Mouse (Mus musculus) B cell, adult 62 days (primary cell): Measurements from ENCODE around the gene Pilrb2. TPM values are rescaled to one million over a fixed set of nuclear protein-coding genes. Genes with fewer than 3 reads are reported as not detected.

Experiments used
- total RNA-seq: library from RNA; stranded (reverse); gene quantifications from 4 replicates; pipeline ENCODE4 v1.2.4, GENCODE M21; 2023

Gene Pilrb2
- 0.81 to 2.7 TPM in 2 of 4 replicates, not detected in the others for total RNA-seq

DNA sequence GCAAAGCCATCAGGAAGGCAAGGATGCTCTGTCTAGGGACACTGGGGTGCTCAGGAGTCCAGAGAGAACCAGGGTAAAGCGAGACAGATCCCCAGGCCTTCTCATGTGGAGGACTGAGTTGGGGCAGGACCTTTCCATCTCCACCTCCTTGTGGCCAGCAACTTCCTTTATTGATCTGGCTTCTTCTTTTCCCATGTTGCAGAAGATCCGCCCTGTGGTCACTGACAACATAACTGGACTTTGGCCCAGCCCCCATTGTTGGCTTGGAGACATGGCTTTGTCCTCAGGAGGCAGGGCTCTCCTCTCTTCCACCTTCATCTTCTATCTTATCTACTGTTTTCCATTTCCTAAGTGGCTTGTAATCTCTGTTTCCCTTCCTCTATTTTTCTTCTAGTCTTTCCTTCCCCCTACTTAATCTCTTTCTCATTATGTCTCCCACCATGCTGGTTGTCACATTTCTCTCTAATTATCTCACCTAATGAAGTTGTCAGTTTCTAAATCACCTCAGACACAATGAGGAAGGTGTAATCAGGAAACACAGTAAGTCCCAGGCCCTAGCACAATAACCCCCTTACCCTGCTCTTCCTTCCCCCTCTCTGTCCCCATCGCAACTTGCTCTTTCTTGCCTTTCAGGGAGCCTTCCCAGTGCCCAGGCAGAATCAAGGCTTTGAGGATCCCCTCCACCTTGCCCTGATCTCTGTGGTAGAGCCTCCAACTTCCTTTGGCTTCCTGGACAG is at the start of gene Pilrb2:
Pilrb2 (minus strand) TSS at position 172 of the 737 bp plus-strand sequence.

DNA sequence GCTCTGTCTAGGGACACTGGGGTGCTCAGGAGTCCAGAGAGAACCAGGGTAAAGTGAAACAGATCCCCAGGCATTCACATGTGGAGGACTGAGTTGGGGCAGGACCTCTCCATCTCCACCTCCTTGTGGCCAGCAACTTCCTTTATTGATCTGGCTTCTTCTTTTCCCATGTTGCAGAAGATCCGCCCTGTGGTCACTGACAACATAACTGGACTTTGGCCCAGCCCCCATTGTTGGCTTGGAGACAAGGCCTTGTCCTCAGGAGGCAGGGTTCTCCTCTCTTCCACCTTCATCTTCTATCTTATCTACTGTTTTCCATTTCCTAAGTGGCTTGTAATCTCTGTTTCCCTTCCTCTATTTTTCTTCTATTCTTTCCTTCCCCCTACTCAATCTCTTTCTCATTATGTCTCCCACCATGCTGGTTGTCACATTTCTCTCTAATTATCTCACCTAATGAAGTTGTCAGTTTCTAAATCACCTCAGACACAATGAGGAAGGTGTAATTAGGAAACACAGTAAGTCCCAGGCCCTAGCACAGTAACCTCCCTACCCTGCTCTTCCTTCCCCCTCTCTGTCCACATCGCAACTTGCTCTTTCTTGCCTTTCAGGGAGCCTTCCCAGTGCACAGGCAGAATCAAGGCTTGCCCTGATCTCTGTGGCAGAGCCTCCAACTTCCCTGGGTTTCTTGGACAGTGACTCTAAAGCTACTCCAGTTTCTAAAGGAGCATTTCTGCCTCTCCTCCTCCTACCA is 13.5 kb downstream of the Pilrb2 start, which contains the start of gene Pilrb1:
Pilrb1 (minus strand) TSS at position 147 of the 751 bp plus-strand sequence.

DNA sequence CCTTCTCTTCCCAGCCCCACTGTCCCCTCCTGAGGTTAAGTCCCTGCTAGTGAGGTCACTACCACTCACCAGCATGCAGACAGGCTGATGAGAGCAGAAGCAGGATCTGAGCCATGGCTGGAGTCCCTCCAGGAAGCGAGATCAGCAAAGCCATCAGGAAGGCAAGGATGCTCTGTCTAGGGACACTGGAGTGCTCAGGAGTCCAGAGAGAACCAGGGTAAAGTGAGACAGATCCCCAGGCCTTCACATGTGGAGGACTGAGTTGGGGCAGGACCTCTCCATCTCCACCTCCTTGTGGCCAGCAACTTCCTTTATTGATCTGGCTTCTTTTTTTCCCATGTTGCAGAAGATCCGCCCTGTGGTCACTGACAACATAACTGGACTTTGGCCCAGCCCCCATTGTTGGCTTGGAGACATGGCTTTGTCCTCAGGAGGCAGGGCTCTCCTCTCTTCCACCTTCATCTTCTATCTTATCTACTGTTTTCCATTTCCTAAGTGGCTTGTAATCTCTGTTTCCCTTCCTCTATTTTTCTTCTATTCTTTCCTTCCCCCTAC is 35.6 kb downstream of the Pilrb2 start, which contains the start of gene Pilra:
Pilra (minus strand) TSS at position 316 of the 555 bp plus-strand sequence.

Other genes starting within 250 kb of the Pilrb2 start
- 0.35 to 1.1 TPM (median 0.51 TPM) in 4 replicates for gene Fbxo24, start 242.8 kb downstream of the Pilrb2 start, total RNA-seq
- gene Lrch4, start 242.7 kb downstream of the Pilrb2 start, total RNA-seq, result 194 to 213 TPM (median 205 TPM) in 4 replicates
- gene Gm20605, start 242.6 kb downstream of the Pilrb2 start, total RNA-seq, result 60.1 to 69.9 TPM (median 63.7 TPM) in 4 replicates
- 70.9 to 87.6 TPM (median 79.5 TPM) in 4 replicates for gene Sap25, start 230.5 kb downstream of the Pilrb2 start, total RNA-seq
- gene Irs3, start 226.1 kb downstream of the Pilrb2 start, total RNA-seq, result not detected in 4 replicates
- 15.2 to 20.8 TPM (median 18.0 TPM) in 4 replicates for gene Agfg2, start 187.1 kb downstream of the Pilrb2 start, total RNA-seq
- 0.24 to 0.75 TPM (median 0.55 TPM) in 4 replicates for gene Nyap1, start 130.2 kb downstream of the Pilrb2 start, total RNA-seq
- 195 to 220 TPM (median 202 TPM) in 4 replicates for gene Tsc22d4, start 126.1 kb downstream of the Pilrb2 start, total RNA-seq
- gene Ppp1r35, start 93.0 kb downstream of the Pilrb2 start, total RNA-seq, result 19.5 to 26.0 TPM (median 22.4 TPM) in 4 replicates
- gene Mepce, start 84.2 kb downstream of the Pilrb2 start, total RNA-seq, result 80.8 to 118 TPM (median 101 TPM) in 4 replicates
- 15.0 to 20.7 TPM (median 19.2 TPM) in 4 replicates for gene Zcwpw1, start 84.0 kb downstream of the Pilrb2 start, total RNA-seq
- 0.45 to 3.5 TPM (median 2.1 TPM) in 4 replicates for gene Pilra, start 35.5 kb downstream of the Pilrb2 start, total RNA-seq
- 1.3 to 2.3 TPM (median 1.9 TPM) in 4 replicates for gene Pilrb1, start 13.7 kb downstream of the Pilrb2 start, total RNA-seq
- gene Cyp3a13, start 49.8 kb upstream of the Pilrb2 start, total RNA-seq, result not detected in 4 replicates
- gene Gjc3, start 91.3 kb upstream of the Pilrb2 start, total RNA-seq, result not detected in 4 replicates
- gene Azgp1, start 109.7 kb upstream of the Pilrb2 start, total RNA-seq, result not detected in 4 replicates
- not detected in 4 replicates for gene Smok3a, start 149.4 kb upstream of the Pilrb2 start, total RNA-seq
- gene Smok3b, start 149.6 kb upstream of the Pilrb2 start, total RNA-seq, result not detected in 4 replicates
- gene Smok3c, start 181.4 kb upstream of the Pilrb2 start, total RNA-seq, result not detected in 4 replicates
- 16.7 to 18.6 TPM (median 17.1 TPM) in 4 replicates for gene Zkscan1, start 213.3 kb upstream of the Pilrb2 start, total RNA-seq
- gene Zscan21, start 245.1 kb upstream of the Pilrb2 start, total RNA-seq, result 7.5 to 14.3 TPM (median 10.9 TPM) in 4 replicates